Mouse (Mus musculus) frontal cortex, postnatal 25 days (tissue): Measurements from ENCODE around the gene Pithd1.
"Not testable (repeated sequence)": the region's sequence is repeated elsewhere in the genome, so short reads cannot be mapped to it uniquely, and the experiment has no call there.

Source experiments
- DNase-seq, 2 experiments: peaks; one replicate each; pipeline ENCODE4 v3.0.0; 2022; ENCODE audit warnings: low spot score in 2 of 2

Pithd1 gene

GRCm38 (mm10) chr4:135986301-135986942 is 642 bp downstream of the Pithd1 start:
- DNase-seq, result no peak

GRCm38 (mm10) chr4:135985769-135986168 is 1.3 kb downstream of the Pithd1 start:
- DNase-seq, result no peak

- no peak for DNase-seq
Measured at GRCm38 (mm10) chr4:135985193-135985592, 1.9 kb downstream of the Pithd1 start.

- no peak for DNase-seq
Measured at GRCm38 (mm10) chr4:135984556-135984955, 2.5 kb downstream of the Pithd1 start.

GRCm38 (mm10) chr4:135981524-135982063 is 5.5 kb downstream of the Pithd1 start:
- DNase-seq, result no peak

GRCm38 (mm10) chr4:135980223-135980622 is 6.8 kb downstream of the Pithd1 start:
- DNase-seq, result not testable (repeated sequence)

- no peak for DNase-seq
Measured at GRCm38 (mm10) chr4:135976146-135976545, 10.9 kb downstream of the Pithd1 start.

GRCm38 (mm10) chr4:135972911-135973811 is 13.9 kb downstream of the Pithd1 start:
- no peak for DNase-seq

GRCm38 (mm10) chr4:135972556-135972906 is 14.5 kb downstream of the Pithd1 start, which contains the start of gene Lypla2:
Gene Lypla2, minus strand, starts transcription at chr4:135972626.
- DNase-seq, result peak; percentile 68 to 80

- no peak for DNase-seq
Measured at GRCm38 (mm10) chr4:135971805-135972555, 15.1 kb downstream of the Pithd1 start.

GRCm38 (mm10) chr4:135970585-135970984 is 16.5 kb downstream of the Pithd1 start:
- DNase-seq, result no peak

GRCm38 (mm10) chr4:135969070-135969750 is 17.9 kb downstream of the Pithd1 start:
- DNase-seq, result no peak

GRCm38 (mm10) chr4:135968271-135968869 is 18.7 kb downstream of the Pithd1 start:
- no peak for DNase-seq

GRCm38 (mm10) chr4:135967086-135967760 is 19.8 kb downstream of the Pithd1 start:
- DNase-seq, result no peak

GRCm38 (mm10) chr4:135966283-135966682 is 20.8 kb downstream of the Pithd1 start:
- DNase-seq, result no peak

- no peak for DNase-seq
Measured at GRCm38 (mm10) chr4:135965113-135965512, 22.0 kb downstream of the Pithd1 start.

GRCm38 (mm10) chr4:135964426-135964825 is 22.6 kb downstream of the Pithd1 start:
- peak in 1 of 2 experiments; percentile 50 for DNase-seq

- peak; percentile 81 to 93 for DNase-seq
Measured at GRCm38 (mm10) chr4:135963457-135964193, 23.4 kb downstream of the Pithd1 start, which contains the start of gene Gale. Gene Gale, plus strand, starts transcription at chr4:135963727.

GRCm38 (mm10) chr4:135962946-135963345 is 24.1 kb downstream of the Pithd1 start:
- DNase-seq, result no peak

GRCm38 (mm10) chr4:135962198-135962597 is 24.9 kb downstream of the Pithd1 start:
- DNase-seq, result no peak
